Mouse (Mus musculus): ENCODE results near the gene Ptcra.
A peak's percentile ranks its signal among the peaks of the same experiment; 100 is the strongest.
"Not testable (repeated sequence)": the region's sequence is repeated elsewhere in the genome, so short reads cannot be mapped to it uniquely, and the experiment has no call there.

Gene Ptcra

DNA sequence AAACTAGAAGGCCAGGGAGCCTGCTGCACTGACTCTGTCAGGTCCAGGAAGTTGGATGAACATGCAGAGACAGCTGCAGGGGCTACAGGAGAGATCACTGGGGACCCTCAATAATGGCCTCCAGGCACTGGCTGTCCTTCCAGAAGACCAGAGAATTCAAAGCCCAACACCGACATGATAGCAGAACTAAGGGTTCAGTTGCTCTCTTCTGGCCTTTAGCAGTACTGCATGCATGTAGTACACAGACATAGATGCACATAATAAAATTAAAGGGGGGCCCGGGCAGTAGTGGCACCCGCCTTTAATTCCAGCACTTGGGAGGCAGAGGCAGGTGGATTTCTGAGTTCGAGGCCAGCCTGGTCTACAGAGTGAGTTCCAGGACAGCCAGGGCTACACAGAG, 7.5 kb upstream of the Ptcra start:
- no peak for DNase-seq

DNA sequence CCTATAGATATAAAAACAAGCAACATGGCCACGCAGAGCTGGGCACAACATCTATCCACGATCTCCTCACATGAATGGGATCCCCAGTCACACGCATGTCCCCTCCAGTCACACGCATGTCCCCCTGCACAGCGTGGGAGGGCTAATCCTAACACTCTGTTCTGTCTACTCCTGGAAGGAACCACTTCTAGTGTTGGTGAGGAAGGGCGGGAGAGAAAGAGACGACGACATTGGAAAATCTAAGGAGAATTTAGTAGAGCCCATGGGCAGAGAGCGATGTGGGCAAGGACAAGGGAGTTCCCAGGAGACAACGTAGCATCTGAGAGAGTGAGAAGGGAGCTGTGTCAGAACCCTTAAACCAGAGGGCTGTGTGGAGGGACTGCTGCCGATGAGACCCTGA, 7.0 kb upstream of the Ptcra start:
- no peak for DNase-seq

DNA sequence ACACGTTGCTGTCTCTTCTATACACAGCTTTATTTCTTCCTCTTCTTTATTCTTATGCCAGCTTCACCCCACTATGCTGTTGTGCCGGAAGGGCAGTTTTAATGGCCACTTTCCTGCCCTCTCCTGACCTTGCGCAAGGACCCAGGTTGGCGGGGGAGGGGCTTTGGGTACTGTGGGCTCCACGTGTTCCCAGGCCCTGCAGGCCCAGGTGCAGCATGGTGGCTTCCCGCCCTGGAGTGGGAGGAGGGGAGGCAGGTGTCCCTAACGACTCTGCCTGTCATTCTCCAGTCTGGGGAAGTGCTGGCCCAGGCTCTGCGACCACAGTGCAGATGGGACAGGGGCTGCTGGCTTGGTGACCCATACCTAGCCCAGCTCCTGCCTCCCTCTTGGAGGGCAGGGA, 4.4 kb upstream of the Ptcra start:
- peak; percentile 47 for DNase-seq

DNA sequence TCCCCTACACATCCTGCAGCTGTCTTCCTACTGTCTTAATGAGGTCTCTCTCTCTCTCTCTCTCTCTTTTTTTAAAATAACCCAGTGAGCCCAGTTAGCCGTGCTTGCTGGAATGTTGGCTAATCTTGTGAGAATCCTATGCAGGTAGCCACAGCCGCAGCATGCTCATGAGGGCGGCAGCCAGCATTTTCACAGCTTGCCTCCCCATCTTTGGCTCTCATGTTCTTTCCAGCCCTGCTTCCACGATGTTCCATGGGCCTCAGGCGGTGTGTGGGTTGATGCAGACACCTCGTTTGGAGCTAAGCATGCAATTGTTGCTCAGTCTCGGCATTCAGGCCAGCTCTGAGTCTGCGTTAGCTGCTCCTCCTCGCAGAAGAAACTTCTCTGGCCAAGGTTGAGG, 1.4 kb upstream of the Ptcra start:
- not testable (repeated sequence) for DNase-seq

DNA sequence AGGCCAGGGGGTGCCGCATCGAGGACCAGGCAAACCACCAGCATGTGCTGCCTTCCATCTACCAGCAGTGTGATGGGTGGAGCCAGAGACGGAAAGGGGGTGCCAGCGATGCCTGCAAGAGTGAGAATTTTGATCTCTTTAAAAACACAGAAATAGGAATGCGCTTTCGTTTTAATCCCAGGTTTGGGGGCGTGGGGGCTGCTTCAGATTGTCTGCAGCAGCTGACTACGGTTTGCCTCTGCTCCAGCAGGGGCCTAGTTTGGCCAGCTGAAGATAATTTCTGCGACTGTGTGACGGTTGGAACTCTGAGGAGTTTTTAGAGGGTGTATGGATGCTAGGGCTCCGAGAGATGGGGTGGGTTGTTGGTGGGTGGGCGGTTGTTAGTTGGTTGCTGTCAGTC, 4.8 kb downstream of the Ptcra start:
- no peak for DNase-seq

DNA sequence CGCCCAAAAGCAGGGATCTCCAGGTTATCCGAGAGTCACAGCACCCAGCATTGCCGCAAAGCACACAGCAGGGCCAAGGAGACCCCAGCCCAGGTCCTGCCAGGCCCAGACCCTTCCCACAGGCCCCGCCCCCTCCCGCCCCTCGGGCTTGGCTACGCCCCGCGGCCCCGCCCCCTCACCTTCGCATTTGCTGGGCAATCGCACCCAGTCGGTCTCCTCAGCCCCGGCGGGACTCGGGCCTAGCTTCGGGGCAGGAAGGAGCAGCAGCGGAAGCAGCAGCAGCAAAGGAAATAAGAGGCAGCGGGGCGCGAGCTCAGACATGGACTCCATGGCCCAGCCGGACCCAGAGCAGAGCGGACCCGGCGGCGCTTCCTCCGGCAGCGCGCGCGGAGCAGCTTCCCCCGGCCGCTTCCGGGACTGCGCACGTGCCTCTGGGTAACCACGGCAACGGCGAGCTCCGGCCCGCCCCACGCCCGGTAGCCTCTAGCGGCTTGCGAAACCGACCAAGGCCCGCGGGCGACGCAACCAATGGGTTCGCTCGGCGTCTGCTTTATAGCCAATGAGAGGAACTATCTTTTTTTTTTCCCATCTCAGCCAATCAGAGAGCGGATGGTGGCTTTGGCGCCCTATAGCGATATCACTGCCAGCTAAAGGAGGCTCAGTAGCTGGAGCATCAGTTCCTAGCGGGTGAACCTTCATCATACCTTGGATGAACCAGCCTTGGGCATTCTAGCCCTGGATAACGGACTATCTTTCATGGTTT, 11.5 kb downstream of the Ptcra start, which contains the start of gene Cnpy3:
Cnpy3 (minus strand) TSS at position 421 of the 763 bp plus-strand sequence.
- DNase-seq, result peak; percentile 98

DNA sequence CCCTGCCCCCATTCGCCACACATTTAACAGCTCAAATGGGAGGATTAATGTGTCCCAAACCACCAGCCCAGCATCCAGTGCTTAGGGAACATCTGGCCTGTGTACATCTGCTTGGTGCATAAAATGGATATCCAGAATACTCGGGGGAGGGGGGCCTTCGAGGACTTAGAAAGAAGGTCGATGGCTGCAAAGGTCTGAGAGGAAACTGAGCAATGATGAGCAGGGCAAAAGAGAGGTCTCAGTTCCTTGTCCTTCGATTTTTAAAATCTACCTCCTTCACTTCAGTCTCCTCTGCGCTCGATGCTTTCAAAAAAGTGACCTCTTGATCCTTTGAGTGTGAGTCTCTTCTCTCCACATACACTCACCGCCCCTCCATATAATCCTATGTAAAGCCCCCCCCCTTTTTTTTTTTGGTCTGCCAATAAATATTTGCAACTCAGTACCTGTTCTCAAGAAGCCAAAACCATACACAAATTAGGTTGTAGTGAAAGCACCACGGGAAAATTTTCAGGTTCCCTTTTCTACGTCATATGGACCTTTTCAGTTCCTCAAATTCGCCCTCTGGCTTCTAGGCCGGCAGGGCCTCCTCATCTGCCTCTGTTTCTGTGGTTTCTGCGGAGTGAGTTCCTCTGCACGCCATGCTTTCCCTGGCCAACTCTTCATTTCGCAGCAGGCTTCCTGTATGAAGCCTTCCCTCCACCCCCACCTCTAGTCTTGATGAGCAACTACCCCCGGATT, 12.3 kb downstream of the Ptcra start:
- no peak for DNase-seq

DNA sequence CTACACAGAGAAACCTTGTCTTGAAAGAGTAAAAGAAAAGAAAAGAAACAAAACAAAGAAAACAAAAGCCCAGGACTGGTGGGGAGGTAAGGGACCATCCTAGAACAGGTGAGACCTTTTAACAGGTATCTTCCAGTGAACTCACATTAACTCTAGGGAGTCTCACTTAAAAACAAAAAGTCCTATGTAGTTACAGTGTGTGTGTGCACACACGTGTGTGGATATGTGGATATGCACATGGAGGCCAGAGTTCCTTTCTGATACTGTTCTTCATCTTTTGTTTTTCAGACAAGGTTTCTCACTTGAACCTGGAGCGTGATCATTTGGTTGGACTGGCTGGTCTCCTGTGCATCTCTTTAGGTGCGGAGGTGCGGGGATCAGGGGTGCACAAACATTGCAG, 12.9 kb downstream of the Ptcra start:
- no peak for DNase-seq

DNA sequence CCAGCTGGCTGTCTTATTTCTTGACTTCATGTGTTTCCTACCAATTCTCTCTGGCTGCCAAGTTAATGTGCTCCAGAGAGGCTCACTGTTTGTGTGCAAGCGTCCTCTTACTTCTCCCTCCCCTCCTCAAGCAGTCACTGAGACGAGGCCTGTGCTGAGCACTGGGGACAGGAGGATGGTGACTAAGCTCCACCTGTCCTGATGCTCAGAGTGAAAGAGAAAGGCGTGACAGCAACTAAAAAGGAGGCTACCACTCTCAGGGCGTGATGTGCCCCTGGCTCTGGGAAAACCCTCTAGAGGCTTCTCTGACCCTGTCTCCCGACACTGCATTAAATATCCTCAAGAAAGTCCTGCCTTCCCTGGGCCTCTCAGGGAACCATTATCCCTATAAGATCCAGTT, 14.2 kb downstream of the Ptcra start:
- no peak for DNase-seq

DNA sequence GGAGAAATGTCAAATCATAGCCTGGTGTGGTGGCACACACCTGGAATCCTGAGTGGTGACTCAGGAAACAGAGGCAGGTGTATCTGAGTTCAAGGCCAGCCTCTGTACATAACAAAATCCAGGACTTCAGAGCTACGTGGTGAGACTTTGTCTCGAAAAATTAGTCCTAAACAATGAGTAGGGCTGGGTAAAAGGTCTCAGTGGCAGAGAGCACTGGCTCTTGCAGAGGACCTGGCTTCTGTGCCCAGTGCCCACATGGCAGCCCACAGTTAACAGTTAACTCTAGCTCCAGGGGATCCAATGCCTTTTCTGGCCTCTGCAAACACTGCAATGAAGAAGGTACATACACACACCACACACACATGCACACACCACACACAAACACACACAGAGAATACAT, 15.7 kb downstream of the Ptcra start:
- no peak for DNase-seq

DNA sequence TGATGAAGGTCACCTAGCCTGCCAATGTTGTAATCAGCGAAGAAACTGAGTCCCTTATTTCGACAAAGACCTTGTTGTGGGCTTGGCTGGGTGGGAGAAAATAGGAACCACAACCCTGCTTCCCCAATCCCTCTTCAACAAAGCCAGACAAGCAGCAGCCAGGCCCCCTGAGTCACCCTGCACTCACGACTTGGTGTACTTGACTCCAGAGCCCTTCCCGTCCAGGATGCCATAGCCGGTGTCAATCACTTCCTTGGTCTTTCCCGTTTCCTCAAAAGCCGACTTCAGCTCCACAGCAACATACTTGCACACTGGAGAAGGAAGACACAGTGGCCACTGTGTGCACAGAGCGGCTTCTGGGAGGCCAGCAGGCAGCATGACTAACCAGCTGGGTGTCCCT, 16.3 kb downstream of the Ptcra start:
- no peak for DNase-seq

DNA sequence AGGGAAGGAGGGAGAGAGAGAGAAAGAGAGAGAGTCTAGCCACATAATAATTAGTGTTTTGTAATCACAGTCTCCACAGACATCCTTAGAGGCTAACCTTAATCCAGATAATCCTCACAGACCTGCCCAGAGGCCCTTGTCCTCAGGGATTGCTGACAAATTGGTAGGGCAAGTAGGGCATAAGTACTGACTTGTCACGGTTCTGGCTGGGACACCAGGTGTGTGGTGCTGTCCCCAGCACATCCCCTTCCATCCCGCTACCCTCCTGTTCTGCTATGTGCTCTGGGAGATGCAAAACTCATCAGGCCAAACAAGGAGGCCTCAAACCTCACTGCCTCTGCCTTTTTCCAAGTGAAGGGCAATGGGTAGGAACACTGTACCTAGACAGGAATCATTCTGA, 18.0 kb downstream of the Ptcra start:
- no peak for DNase-seq

DNA sequence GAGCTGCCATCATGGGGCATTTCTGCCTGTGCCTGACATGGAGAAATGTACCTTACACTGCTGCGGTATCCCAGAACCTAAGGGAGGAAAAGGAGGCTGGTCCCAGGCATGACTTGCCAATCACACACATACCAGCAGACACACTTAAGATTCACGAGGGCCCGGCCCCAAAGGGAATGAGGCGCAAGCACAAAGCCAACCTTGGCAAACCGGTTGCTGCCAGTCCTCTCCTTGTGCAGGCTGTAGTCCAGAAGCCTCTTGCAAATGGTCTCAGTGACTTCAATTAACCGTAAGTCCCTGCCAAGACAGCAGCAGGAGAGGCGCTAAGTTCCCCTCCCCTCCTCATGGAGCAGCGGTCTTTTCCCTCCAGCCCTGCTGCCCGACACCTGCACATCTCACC, 20.5 kb downstream of the Ptcra start:
- DNase-seq, result no peak

DNA sequence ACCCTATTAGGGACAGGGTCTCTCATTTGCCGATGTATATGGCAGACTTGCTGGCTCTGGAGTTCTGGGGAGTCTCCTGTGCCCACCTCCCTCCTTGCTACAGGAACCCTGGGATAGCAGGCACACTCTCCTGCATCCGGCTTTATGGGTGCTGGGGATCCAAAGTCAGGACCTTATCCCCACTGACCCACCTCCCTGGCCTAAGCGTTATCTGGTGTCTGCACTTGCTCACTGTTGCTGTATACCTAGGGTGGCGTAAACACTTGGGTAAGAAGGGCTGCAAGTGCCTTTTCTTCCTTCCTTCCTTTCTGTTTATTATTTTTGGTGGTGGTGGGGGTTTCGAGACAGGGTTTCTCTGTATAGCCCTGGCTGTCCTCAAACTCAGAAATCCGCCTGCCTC, 22.2 kb downstream of the Ptcra start:
- peak; percentile 34 for DNase-seq

DNA sequence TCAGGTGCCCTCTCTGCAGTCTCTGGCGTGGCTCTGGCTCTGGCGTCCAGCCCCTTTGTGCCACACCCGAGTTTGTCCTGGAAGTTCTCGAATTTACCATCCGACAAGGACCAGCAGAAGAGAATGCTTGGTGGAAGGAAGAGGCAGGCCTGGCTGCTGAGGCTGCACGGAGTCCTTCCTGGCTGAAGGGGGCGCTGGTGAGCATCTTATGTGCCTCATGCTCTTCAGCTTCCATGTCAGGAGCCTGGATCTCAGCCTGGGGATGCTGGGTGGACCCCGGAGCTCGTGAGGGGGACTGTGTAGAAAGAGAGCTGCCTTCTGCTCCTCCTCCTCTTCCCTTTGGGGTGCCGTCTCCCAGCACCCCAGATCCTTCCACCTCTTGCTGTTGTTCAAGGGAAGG, 27.4 kb downstream of the Ptcra start:
- DNase-seq, result peak; percentile 65

DNA sequence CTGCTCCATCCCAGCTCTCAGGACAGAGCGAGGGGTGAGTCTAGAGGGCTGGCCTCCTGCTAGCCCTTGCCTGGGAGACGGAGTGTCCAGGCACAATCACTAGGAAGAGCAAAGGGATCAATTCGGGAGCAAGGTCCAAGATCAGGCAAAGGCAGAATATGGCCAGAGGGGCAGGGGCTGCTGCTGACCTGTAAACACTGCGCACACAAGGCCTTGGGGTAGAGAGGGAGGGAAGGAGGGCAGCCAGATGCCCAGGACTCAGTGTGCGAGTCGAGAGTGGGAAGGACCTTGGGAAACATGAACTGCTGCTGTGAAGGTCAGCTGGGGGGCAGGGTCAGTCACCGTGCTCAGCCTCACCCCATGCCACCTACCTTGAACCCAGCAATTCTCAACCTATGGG, 28.2 kb downstream of the Ptcra start:
- no peak for DNase-seq

DNA sequence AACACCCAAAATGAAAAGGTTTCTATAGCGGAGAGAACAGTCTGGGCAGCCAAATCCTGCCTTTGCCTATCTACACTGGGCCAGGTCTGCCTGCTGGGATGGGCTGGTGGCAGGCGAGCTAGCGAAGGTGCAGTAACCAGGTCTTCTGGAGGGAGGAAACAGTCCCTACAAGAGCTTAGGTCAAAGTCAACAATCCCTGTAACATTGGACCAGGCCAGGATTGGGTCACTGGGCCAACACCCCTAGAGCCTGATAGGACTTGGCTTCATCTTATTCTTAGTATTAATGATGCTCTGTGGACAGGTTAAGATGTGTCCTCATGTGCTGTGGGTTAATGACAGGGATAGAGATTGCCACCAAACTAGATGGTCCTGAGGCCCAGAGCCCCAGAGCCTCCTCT, 29.5 kb downstream of the Ptcra start:
- no peak for DNase-seq

DNA sequence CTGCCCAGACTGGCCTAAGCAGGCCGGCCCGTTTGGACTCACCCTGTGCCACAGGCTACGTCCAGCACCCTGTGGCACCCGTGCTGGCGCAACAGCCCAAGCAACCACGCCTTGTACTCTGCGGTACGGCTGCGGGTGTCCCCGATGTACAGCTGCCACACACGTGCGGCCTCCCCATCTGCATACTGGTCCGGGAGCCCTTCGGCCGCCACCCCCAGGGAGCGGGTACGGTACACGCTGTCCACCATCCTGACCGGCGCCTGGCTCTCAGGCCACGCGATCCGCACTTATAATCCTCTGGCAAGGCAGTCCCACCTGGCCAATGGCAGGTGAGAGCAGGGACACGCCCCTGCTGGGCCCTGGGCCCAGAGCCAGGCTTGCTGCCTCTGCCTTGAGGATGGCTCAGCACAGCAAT, 34.6 kb downstream of the Ptcra start, which contains the start of gene Gnmt:
Gnmt (minus strand) TSS at position 265 of the 415 bp plus-strand sequence.
- DNase-seq, result peak; percentile 46

DNA sequence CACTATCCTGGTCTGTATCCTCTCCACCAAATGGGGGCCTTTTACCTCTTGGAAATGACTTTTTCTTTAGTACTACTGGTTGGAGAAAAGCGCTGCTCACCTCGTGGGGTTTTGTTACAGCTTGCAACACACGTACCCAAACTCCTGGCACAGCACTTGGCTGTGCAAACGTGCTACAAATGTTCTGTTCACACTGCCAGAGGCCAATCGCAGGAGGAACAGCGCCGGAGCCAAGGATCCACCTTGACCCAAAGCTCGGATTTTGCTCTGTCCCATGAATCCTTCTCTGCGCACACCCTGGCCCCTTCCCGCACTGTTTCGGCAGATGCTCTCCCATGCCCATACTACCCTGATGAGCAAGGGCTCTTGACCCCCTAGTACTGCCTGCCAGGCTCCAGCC, 35.0 kb downstream of the Ptcra start:
- DNase-seq, result no peak

DNA sequence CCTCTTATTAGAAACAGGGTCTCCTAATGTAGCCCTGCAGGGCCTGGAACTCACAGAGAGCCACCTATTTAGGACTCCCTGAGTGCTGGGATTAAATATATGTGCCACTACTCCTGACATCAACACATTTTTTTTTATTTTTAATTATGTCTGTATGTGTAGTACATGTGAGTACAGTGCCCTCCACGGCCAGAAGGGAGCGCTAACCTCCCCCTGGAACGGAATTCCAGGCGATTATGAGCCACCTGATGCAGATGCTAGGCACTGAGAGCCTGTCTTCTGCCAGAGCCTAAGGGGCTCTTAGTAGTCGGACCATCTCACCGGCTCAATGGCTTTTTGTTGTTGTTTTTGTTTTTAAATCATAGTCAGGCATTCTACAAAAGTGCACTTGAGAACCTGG, 35.5 kb downstream of the Ptcra start:
- DNase-seq, result no peak

DNA sequence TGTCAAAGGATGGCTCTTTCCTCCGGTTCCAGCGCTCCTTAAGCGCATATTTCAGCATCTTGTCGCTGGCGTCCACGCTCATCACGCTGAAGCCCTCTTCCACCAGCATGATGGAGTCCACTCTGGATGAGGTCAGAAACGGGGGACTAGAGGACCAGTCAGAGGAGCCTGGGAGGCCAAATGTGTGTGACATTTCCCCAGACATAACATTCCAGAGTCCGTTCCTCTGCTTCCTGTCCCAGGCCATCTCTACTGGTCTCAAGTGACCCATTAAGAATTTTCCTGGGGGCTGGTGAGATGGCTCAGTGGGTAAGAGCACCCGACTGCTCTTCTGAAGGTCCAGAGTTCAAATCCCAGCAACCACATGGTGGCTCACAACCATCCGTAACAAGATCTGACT, 36.2 kb downstream of the Ptcra start:
- DNase-seq, result no peak

DNA sequence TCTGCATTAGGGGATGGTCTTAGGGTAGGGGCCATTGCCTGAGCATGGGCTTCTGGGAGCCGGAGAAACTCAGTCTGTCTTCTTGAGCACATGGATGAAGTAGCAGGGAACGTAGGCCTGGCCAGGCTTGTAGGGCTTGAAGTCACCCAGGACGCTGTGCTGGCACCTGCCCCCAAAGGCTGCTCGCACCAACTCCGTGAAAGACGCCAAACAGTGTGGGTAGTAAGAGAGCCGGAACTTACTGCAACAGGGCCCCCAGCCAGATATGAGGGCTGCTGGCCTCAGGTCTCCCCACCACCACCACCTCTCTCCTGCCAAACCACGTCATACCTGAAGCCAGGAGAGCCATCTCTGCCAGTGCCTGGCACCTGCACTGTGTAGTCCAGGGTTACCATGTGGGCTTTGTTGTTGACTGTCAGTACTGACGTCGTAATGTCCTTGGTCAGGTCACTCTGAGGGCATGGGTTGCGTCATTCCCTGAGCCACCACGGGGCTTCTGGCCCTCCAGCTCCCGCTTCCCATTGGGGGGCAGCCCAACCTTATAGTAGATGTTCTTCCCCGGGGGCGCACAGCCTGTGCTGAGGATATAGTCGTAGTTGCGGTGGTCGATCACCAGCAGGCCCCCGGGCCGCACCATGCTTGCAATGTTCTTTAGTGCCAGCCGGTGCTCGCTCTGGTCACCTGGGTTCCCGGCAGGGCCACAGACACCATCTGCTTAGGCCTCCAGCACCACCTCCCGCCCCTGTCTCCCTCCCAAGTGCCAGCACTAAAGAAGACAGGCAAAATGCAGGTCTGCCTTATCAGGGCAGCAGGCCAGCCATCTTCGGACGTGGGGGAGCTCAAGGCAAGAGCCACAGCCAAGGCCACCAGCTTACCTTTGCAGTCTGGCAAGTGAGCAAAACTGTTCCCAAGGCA, 37.5 kb downstream of the Ptcra start:
- DNase-seq, result no peak

DNA sequence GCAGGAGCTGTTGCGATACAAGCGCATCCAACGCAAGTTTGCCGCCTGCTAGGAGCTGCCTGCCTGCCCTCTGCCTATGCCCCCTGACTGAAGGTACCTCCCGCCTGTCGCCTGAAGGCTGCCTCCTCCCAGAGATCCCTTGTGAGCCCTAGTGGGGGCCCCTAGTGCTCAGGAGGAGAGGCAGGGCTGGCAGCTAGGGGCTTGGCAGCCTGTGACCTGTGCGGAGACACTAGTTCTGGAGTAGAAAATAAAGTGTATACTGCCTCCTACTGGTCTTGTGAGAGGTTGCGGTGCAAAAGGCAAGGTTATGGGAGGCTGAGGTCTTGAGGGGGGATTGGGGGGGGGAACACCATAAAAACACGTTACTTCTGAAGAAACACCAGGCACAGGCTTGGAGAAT, 38.2 kb downstream of the Ptcra start:
- DNase-seq, result peak; percentile 38

Data from liver (tissue).